Mouse (Mus musculus) urinary bladder, postnatal 14 days (tissue): ENCODE measurements around the gene Ptprn2.

ENCODE experiments used
- DNase-seq: peaks from one replicate; pipeline ENCODE4 v3.0.0; 2021; ENCODE audit warnings: low spot score

Ptprn2 gene

GRCm38 (mm10) chr12:117135205-117135604 lies 649.7 kb downstream of the Ptprn2 start:
- no peak for DNase-seq

DNA sequence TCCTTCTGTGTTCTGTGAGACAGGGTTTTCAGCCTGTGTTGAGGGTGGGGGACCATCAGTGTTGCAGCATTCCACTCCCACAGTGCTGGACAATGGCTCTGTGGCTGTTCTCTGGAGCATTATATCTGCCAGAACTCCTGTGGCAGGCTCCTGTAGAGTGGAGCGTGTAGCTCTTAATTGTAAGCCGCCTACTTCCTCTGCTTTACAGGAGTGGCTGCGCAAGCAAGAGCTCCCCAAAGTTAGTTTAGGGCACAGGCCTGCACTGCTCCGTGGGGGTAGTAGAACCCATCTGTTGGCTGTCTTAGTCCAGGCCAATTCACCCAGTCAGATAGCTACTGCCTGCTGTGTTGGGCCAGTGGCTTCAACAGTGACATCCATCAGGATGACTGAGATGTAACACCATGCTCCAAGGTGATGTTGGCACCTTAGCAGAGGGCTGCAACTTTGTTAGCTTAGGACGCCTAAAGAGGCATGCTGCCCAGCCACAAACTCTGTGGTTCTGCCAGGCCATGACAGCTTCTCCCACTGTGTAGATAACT lies 651.0 kb downstream of the Ptprn2 start:
- no peak for DNase-seq

GRCm38 (mm10) chr12:117140901-117141300 lies 655.4 kb downstream of the Ptprn2 start:
- DNase-seq: no peak

DNA sequence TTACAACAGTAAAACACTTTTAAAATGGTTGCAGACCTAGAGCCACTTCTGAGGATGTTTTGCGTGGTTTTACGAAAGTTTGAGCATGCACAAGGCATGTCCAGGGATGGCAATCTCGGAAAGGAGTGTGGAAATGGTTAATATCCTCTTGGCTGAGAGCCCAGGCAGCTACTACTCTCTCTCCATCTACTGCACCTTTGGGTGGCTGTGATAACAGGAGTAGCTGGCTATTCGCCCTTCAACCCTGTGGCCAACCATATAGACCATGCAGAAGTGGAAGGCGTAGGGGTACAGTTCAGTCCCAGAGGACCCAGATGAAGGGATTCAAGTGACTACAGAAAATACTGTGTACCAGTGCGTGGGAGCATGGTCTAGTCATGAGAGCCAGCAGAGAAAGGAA lies 655.9 kb downstream of the Ptprn2 start:
- no peak for DNase-seq

DNA sequence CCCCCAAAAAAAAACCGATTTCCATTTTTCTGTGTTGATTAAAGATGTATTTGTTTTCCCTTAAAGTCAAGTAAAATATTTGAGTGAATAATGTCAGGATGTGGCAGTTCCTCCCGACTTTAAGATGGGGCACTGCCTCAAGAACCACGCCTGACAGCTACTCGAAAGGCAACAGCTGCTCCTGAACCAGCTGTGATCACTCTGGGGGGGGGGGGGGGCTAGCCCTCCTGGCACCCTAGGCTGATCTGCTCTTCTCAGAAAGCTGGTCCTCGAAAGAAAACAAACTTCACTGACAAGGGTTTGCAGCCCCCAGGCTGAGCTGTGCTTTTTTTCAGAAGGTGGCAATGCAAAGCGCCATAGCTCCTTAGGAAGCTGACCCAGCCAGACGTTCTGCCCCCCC lies 663.7 kb downstream of the Ptprn2 start:
- no peak for DNase-seq

- no peak for DNase-seq
Measured at GRCm38 (mm10) chr12:117150611-117151395, 665.3 kb downstream of the Ptprn2 start.

DNA sequence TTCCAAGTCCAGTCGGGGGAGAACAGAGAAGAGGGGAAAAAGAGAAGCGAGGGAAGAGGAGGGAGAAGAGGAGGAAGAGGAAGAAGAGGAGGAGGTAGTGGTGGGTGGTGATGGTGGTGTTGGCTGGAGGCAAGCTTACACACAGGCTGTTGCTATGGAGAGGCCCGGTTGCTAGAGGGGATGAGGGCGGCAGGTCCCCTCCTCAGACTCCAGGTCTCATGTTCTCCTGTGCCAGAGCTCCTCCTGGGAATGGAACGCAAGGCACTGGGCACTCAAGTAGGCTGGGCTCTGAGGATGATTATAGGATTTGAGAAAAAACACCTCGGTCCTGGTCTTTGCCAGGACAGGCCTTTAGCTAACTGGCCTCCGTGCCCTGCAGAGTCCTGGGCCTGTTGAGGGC lies 666.1 kb downstream of the Ptprn2 start:
- DNase-seq: no peak

DNA sequence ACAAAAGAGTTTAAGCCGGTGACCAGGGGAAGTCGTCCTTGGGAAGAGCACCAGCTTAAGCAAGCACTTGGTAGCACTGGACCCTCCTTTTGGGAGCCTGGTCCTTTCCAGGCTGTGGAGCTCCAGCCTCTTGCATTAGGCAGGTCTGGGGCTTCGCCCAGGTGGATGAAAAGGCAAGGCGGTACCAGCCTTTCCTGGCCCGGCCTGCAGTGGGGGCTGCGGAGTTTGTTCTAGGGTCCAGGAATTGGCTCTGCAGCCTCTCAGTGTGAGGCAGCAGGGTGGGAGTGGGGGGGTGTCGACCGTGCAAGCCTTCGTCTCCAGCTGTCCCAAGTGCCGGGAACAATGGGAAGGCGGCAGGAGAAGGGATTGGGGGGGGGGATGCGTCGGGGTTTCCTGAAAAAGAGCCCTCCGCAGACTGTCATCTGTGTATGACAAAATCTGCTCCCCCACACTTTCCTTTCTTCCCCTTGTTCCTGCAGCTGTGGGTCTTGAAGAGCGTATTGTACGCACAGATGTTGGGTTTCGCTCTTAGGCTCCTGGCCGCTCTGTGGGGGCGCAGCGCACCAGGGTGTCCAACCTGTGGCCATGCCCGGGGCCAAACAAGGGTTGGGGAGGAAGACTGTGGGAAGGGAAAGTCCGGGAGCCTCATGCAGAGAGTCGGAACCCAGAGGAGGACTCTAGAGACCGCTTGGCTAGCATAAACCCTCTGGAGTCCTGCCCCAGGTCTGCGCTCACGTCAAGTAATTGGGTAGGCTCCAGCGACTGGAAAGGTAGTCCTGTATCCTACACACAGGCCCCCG lies 667.0 kb downstream of the Ptprn2 start:
- no peak for DNase-seq

- DNase-seq: no peak
Measured at GRCm38 (mm10) chr12:117153166-117153480, 667.6 kb downstream of the Ptprn2 start.

- DNase-seq: no peak
Measured at GRCm38 (mm10) chr12:117153671-117154355, 668.3 kb downstream of the Ptprn2 start.

GRCm38 (mm10) chr12:117154356-117155243 lies 669.1 kb downstream of the Ptprn2 start:
- DNase-seq: no peak

DNA sequence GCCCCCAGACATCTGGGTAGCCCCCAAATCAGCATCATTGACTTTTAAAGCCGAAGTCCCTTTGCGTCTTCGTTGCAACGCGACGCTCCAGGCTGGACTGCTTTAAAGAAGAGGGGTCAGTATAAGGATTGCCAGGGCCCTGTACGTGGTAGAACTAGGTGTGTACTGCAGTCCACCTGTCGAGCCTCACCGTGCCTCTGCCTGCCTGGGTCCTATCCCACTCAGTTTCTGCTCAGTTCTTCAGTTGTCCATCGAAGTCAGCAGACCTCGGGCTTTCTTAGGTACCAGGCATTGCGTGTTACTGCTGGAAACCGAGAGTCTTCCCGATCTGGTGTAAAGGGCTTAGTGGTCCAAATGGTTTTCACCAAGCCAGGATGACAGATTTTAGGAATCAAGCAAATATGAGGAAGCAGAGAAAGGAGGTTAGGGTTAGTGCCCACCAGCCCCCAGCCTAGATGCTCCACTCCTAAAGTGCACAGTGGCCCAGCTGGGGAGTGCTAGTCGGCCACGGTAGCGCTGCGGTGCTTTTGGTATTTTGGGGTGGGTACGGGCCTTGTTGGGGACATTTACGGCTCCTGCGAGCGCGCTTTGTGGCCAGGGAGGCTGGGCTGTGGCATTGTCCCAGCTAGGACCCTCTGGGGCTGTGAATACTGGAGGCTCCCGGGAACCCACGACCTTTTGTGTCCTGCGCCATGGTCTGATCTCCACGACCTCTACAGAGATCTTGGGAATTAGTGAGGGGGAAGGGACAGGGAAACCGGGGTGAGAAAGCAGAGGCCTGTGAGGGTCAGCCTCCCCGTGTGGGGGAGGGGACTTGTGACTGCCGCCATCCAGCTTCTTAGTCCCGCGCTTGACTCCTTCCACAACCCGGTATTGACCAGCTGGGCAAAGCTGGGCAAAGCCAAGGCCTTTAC lies 670.0 kb downstream of the Ptprn2 start:
- DNase-seq: no peak

DNA sequence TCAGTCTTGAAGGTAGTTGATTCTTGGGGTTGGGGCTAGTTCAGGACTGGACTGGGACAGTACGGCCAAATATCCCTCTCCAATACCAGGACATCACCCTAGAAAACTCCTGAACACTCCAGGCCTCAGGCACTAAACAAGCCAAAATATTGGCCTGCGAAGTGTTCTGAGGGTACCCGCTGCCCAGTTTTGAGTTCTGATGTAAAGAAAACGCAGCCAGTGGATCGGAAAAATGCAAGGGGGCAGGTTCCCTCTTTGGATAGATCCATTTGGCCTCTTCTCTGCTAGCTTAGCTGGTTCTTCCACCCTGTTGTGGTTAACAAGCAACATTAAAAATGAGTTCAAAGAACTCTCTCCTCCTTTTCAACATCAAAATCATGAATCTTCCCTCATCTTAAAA lies 670.7 kb downstream of the Ptprn2 start:
- no peak for DNase-seq

- DNase-seq: no peak
Measured at GRCm38 (mm10) chr12:117156786-117157185, 671.3 kb downstream of the Ptprn2 start.

DNA sequence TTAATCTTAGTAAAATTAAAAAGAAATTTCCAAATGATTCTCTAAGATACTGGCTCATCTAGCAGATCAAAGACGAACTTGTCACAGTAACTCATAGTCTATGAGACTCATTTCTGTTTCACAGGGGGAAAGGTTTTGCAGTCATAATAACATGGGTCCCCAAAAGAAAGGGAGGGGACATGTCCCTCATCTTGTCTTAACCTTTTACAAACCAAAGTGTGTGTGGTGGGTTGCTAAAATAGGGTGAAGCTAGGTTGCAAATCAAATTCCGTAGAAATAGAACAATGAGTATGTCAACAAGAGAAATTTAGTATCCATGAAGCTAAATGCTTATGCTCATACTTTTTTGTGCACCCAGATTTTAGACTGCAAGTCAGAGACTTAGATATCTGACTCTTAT lies 671.7 kb downstream of the Ptprn2 start:
- DNase-seq: no peak

DNA sequence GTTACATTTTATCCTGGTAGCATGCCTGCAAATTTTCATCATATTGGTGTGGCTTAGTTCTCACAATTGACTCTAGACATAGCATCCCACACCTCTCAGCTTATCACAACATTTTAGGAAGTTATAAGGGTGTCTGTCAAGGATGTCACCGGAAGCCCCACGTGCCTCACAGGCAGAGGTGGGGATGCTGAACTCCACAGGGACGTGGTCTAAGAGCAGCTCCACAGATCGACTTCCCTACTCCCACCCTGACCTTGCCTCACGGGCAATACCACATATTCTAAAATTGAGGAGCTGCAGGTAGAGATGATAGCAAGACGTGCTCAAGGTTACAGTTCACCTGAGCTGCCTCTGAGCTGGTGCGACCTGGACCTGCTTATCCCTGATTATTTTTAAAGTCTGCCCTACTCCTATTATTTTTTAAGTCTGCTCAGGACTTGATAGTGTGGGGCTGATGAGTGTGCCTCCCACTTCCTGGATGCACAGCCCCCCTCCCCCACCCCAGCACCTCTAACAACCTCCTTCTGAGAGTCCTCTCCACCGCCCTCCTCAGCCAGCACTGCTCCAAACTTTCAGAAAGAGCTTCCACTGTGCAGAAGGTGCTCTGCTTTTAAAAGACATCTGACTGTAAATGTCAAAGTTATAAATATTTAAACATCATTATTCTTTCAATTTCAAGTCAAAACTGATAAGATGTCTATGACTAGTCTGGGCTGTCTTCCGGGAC lies 672.3 kb downstream of the Ptprn2 start:
- DNase-seq: no peak

DNA sequence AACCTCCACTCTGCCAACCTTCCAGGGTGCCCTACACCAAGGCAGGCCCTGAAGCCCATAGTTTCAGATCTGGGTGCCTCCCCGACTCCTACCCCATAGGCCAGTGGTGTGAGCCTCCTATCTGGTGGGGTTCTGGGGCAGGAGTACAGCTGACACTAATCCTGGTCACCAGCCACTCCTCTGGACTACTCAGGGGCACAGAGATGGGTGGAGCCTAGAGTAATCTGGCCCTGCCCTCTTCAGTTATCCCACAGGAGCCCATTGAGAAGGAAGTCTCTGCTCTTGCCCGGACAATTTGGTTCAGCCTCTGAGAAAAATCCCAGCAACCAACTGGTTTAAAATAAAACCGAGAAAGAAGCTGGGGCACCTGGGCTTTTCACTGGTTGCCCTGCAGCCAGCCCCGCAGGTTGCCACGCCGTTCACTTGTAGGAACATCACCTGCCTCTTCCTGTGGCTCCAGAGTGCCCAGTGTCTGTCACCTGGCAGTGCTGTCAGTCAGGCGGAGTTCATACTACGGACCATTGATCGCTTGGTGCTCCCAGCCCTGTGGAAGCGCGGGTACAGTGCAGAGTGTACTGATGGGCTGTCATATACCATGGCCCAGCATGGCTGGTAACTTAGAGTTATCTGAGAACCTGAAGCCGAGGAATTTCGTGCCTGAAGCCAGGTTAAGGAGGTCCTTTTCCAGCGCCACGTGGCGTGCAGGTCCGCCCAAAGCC lies 673.6 kb downstream of the Ptprn2 start:
- DNase-seq: no peak

DNA sequence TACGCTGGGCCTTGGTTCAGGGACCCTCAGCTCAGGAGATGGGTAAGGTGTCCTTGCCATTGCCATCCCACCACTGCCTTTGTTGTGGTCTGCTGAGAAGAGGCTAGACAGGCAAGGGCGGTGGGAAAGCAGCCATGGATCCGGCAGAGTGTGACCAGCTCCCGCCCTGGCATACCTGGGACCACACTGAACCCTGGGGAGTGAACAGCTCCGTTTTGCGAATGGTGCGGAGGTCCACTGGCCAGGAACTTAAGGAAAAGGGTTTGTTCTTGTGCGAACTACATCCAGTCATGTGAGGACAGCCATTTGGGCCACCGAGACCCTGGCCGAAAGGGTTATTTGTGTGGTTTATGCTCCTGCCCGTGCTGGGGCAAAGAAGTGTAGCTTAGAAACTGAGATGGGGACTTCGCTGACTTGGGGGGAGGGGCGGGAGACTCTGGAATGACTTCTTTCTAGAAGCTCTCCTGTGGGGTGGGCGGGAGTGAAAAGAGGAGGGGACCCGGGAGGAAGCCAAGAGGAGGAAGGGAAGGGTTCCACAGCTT lies 674.2 kb downstream of the Ptprn2 start:
- no peak for DNase-seq
